25 mouse cellular contexts compared by ENCODE assay signal in genomic region chr2:131996369-131996768, GRCm38 (mm10). TPM values are rescaled to one million over a fixed set of nuclear protein-coding genes. Genes with fewer than 3 reads are reported as not detected.
DNase-seq lines count a peak whose midpoint lies in the region; ATAC-seq and TF ChIP-seq lines count a peak whose summit lies in the region.
"Had no signal": no experiment of that assay in that cellular context is flagged by ENCODE, and none has a peak within 500 bp of the region (broad histone marks: within the 10 kb centered on the region; RNA-seq: fewer than 3 reads in every experiment).

No protein-coding gene starts in this region.

- no peak overlapping the region for H3K4me2 ChIP-seq in hindbrain, embryonic 13.5 days
- no peak overlapping the region for H3K4me2 ChIP-seq in hindbrain, postnatal 0 days (ENCODE audit: low read depth, low read length)
- H3K4me2 ChIP-seq: embryonic facial prominence, embryonic 13.5 days; forebrain, embryonic 12.5 days; forebrain, embryonic 15.5 days; heart, embryonic 13.5 days; hindbrain, embryonic 15.5 days had no signal

- TF ChIP-seq CTCF in hindbrain, postnatal 0 days (IDR thresholded peaks at IDR 0.05; ENCODE audit: low read depth) = no peak
- no peak for TF ChIP-seq CTCF in left cerebral cortex, adult 2 months (IDR thresholded peaks at IDR 0.05)

- 87% methylated on average over 7 of the region's 7 CpGs for WGBS in hindbrain, embryonic 13.5 days
- 87% methylated on average over 7 of the region's 7 CpGs for WGBS in hindbrain, postnatal 0 days

- H3K9me3 ChIP-seq in hindbrain, embryonic 13.5 days = no peaks in the 10 kb centered on the region
- H3K9me3 ChIP-seq in hindbrain, postnatal 0 days (ENCODE audit: low read length) = no peaks in the 10 kb centered on the region
- H3K9me3 ChIP-seq: embryonic facial prominence, embryonic 10.5 days; embryonic facial prominence, embryonic 13.5 days; forebrain, embryonic 12.5 days; forebrain, embryonic 15.5 days; heart, embryonic 10.5 days; heart, embryonic 13.5 days; hindbrain, embryonic 15.5 days had no signal

- no peak overlapping the region for H3K27ac ChIP-seq in hindbrain, embryonic 13.5 days
- H3K27ac ChIP-seq in hindbrain, postnatal 0 days = no peak overlapping the region
- peak overlapping the region; percentile 69 for H3K27ac ChIP-seq in left cerebral cortex, adult 2 months
- H3K27ac ChIP-seq: embryonic facial prominence, embryonic 10.5 days; embryonic facial prominence, embryonic 13.5 days; forebrain, embryonic 12.5 days; forebrain, embryonic 15.5 days; gastrocnemius, adult 2 months; heart, adult 2 months; heart, embryonic 10.5 days; heart, embryonic 13.5 days; hindbrain, embryonic 15.5 days had no signal

- peaks cover 68% of the 10 kb centered on the region for H3K36me3 ChIP-seq in hindbrain, embryonic 13.5 days
- H3K36me3 ChIP-seq in hindbrain, postnatal 0 days (ENCODE audit: insufficient read depth, low read length) = 0 out of 2 replicates have a peak, but pooled peaks cover 10% of the 10 kb centered on the region
- H3K36me3 ChIP-seq: embryonic facial prominence, embryonic 13.5 days had no signal

- H3K9ac ChIP-seq in hindbrain, embryonic 13.5 days = peak overlapping the region; percentile 29; the same call in 1 of the 2 replicates
- H3K9ac ChIP-seq in hindbrain, postnatal 0 days (replicated peaks; ENCODE audit: low read length) = no peak overlapping the region
- H3K9ac ChIP-seq: embryonic facial prominence, embryonic 13.5 days; forebrain, embryonic 12.5 days; forebrain, embryonic 15.5 days; heart, embryonic 13.5 days; hindbrain, embryonic 15.5 days had no signal

- H3K4me3 ChIP-seq in hindbrain, embryonic 13.5 days = no peak overlapping the region
- H3K4me3 ChIP-seq in hindbrain, postnatal 0 days (ENCODE audit: low read length) = no peak overlapping the region
- H3K4me3 ChIP-seq in left cerebral cortex, adult 2 months = no peak overlapping the region
- H3K4me3 ChIP-seq: embryonic facial prominence, embryonic 10.5 days; embryonic facial prominence, embryonic 13.5 days; erythroblast, embryonic 14.5 days; forebrain, embryonic 12.5 days; forebrain, embryonic 15.5 days; gastrocnemius, adult 2 months; heart, adult 2 months; heart, embryonic 10.5 days; heart, embryonic 13.5 days; hindbrain, embryonic 15.5 days had no signal

- intact Hi-C loops in left cerebral cortex, adult 2 months (cut with DNase I) = no loop called here

- no peaks in the 10 kb centered on the region for H3K27me3 ChIP-seq in hindbrain, embryonic 13.5 days
- no peaks in the 10 kb centered on the region for H3K27me3 ChIP-seq in hindbrain, postnatal 0 days (ENCODE audit: insufficient read depth, low read length)
- H3K27me3 ChIP-seq: embryonic facial prominence, embryonic 13.5 days; forebrain, embryonic 12.5 days; forebrain, embryonic 15.5 days; heart, embryonic 13.5 days; hindbrain, embryonic 15.5 days had no signal

- peak; percentile 18; the same call in 1 of the 2 replicates for ATAC-seq in cerebellum, adult (ENCODE audit: insufficient number of reproducible peaks, low FRiP score, low TSS enrichment)
- ATAC-seq in hindbrain, embryonic 13.5 days (ENCODE audit: low FRiP score) = no peak
- no peak for ATAC-seq in hindbrain, postnatal 0 days
- ATAC-seq: activated CD4-positive, CD25-positive, alpha-beta regulatory T cell, adult 4 months; forebrain, embryonic 15.5 days had no signal

- DNase-seq in cerebellum, postnatal 14 days = no peak
- DNase-seq in hindbrain, postnatal 0 days (ENCODE audit: low spot score) = no peak
- peak in 1 of 2 experiments; percentile 36 for DNase-seq in left cerebral cortex, adult 2 months (ENCODE audit: extremely low spot score in 1 of 2, low spot score in 2 of 2)
- no peak for DNase-seq in left cerebral cortex, adult 11 months (ENCODE audit: low spot score)
- no peak for DNase-seq in spleen, postnatal 14 days (ENCODE audit: low spot score in 2 of 2)
- DNase-seq: adrenal gland, adult 8-10 months; adrenal gland, postnatal 25 days; cerebellum, adult 11 months; embryo, embryonic 11 days; gastrocnemius, adult 2 months; gastrocnemius, postnatal 14 days; heart, adult 2 months; heart, postnatal 14 days; heart, postnatal 4 days had no signal

- H3K4me1 ChIP-seq in hindbrain, embryonic 13.5 days (replicated peaks) = peaks cover 9% of the 10 kb centered on the region
- H3K4me1 ChIP-seq in hindbrain, postnatal 0 days (ENCODE audit: insufficient read depth, low read length) = no peaks in the 10 kb centered on the region

RNA-seq across cellular contexts. Expression of gene Rassf2, which starts 33.7 kb away (rescaled TPM):
- 29.6 and 30.6 TPM in 2 replicates for polyA plus RNA-seq in hindbrain, embryonic 13.5 days (2015; fragmentation: Nextera tagmentation; extraction: Ambion mirVana)
- total RNA-seq in hindbrain, postnatal 0 days (2014; rRNA removed) = 39.1 and 39.8 TPM in 2 replicates
- 18.7 and 19.0 TPM in 2 replicates for polyA plus RNA-seq in hindbrain, postnatal 0 days (2015; fragmentation: Nextera tagmentation; extraction: Ambion mirVana)
- 10 to 100 TPM; 39.2 to 41.2 TPM for total RNA-seq in left cerebral cortex, adult 2 months (2021)

RNA-seq across cellular contexts. Expression of gene Prnd, which starts 45.7 kb away (rescaled TPM):
- 11.8 and 13.3 TPM in 2 replicates for polyA plus RNA-seq in hindbrain, embryonic 13.5 days (2015; fragmentation: Nextera tagmentation; extraction: Ambion mirVana)
- 4.4 and 5.6 TPM in 2 replicates for total RNA-seq in hindbrain, postnatal 0 days (2014; rRNA removed)
- polyA plus RNA-seq in hindbrain, postnatal 0 days (2015; fragmentation: Nextera tagmentation; extraction: Ambion mirVana) = 6.4 and 7.2 TPM in 2 replicates
- total RNA-seq in left cerebral cortex, adult 2 months (2021) = under 1 TPM in 1 of 2 experiments, not detected in 1; 0.14 TPM
- total RNA-seq: adrenal gland, postnatal 25 days had no signal
- polyA plus RNA-seq: erythroblast, embryonic 14.5 days had no signal
